ENCODE assay signal across 19 mouse cellular contexts in the genomic region with DNA sequence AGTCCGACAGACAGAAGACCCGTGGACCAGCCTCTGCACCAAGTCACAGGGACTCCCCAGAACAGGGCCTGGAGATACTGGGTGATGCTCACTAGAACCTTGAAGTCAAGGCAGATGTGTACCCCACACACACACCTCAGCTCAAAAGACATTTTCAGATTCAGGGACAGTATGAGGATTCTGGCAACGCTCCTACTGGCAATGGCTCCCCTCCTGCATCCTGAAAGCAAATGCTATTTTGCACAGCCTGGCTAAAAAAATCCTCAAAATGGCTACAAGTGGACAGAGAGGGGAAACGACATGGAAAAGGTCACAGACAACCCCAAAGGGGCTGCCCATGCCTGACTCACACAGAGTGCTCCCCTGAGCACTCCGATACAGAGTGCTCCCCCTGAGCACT. TPM values are rescaled to one million over a fixed set of nuclear protein-coding genes. Genes with fewer than 3 reads are reported as not detected.
"Had no signal": no experiment of that assay in that cellular context is flagged by ENCODE, and none has a peak within 500 bp of the region (broad histone marks: within the 10 kb centered on the region; RNA-seq: fewer than 3 reads in every experiment).

No protein-coding gene starts in this region.

- H3K27me3 ChIP-seq: neural tube, embryonic 15.5 days had no signal

- H3K27ac ChIP-seq: midbrain, embryonic 10.5 days; midbrain, embryonic 12.5 days; neural tube, embryonic 13.5 days; neural tube, embryonic 15.5 days had no signal

- H3K4me1 ChIP-seq: midbrain, embryonic 12.5 days had no signal

- DNase-seq: lung, adult 18-20 months; lung, embryonic 14.5 days; lung, postnatal 10 days; lung, postnatal 4 days; midbrain, embryonic 14.5 days; retina, postnatal 1 day; right cerebral cortex, adult 18-20 months; right cerebral cortex, postnatal 25 days; right cerebral cortex, postnatal 4 days; spleen, adult 18-20 months; thymus, adult 18-20 months; thymus, postnatal 14 days; thymus, postnatal 36 days had no signal

- H3K4me3 ChIP-seq: midbrain, embryonic 10.5 days; midbrain, embryonic 12.5 days; myocyte; neural tube, embryonic 13.5 days; neural tube, embryonic 15.5 days had no signal

RNA-seq across cellular contexts. Expression of gene Dnm1, which starts 21.0 kb away (rescaled TPM):
- total RNA-seq: megakaryocyte-erythroid progenitor cell, adult 5-6 weeks had no signal
